In genomic region chr16:33343601-33344000, GRCm38 (mm10) we compare ENCODE assay signal across 16 mouse cellular contexts. TPM values are rescaled to one million over a fixed set of nuclear protein-coding genes. Genes with fewer than 3 reads are reported as not detected.
DNase-seq lines count a peak whose midpoint lies in the region; ATAC-seq and TF ChIP-seq lines count a peak whose summit lies in the region.
"Had no signal": no experiment of that assay in that cellular context is flagged by ENCODE, and none has a peak within 500 bp of the region (broad histone marks: within the 10 kb centered on the region; RNA-seq: fewer than 3 reads in every experiment).

No protein-coding gene starts in this region.

- peaks cover 2% of the 10 kb centered on the region for H3K27me3 ChIP-seq in CH12.LX (replicated peaks)
- H3K27me3 ChIP-seq: limb, embryonic 15.5 days; lung, embryonic 15.5 days had no signal

- TF ChIP-seq POLR2A in CH12.LX (IDR thresholded peaks at IDR 0.05; ENCODE audit: low read depth, low read length) = no peak

- peak; percentile 63 for ATAC-seq in megakaryocyte, adult 5-6 weeks (ENCODE audit: poor library complexity, severe bottlenecking)
- ATAC-seq in erythroblast, adult 5-6 weeks (replicated peaks; ENCODE audit: low FRiP score, poor library complexity, severe bottlenecking) = no peak

- no peak for TF ChIP-seq CTCF in left cerebral cortex, adult 2 months (IDR thresholded peaks at IDR 0.05)
- no peak for TF ChIP-seq CTCF in CH12.LX (conservative IDR thresholded peaks at IDR 0.05 in 1 of 2, IDR thresholded peaks at IDR 0.05 in 1 of 2; ENCODE audit: low read depth in 2 of 2, low read length in 2 of 2)

- no peak overlapping the region for H3K4me3 ChIP-seq in left cerebral cortex, adult 2 months
- H3K4me3 ChIP-seq in CH12.LX (replicated peaks in 1 of 3; ENCODE audit: low read depth in 2 of 3, low read length in 2 of 3, poor library complexity in 1 of 3) = no peak overlapping the region
- H3K4me3 ChIP-seq: heart, embryonic 10.5 days; limb, embryonic 15.5 days; lung, embryonic 15.5 days had no signal

- no peaks in the 10 kb centered on the region for H3K79me2 ChIP-seq in CH12.LX (replicated peaks; ENCODE audit: control insufficient read depth, extremely low read depth, insufficient read depth, poor library complexity, severe bottlenecking)

- intact Hi-C loops in left cerebral cortex, adult 2 months (cut with DNase I) = loop anchor here (5.0 kb wide), 1 partner anchor 39 kb away; the partner anchor contains the start of gene Zfp148
- intact Hi-C loops in left cerebral cortex, postnatal 14 days (cut with DNase I) = no loop called here

- TF ChIP-seq EP300 in CH12.LX (IDR thresholded peaks at IDR 0.05; ENCODE audit: low read length) = no peak

- in situ Hi-C loops in CH12.LX (cut with MboI; ENCODE audit: low pct_ligation_motif_present, low pct_unique_long_range_greater_than_20kb, low sequenced_read_pairs) = no loop called here

- dilution Hi-C loops in CH12.LX (cut with MboI; ENCODE audit: extremely low pct_ligation_motif_present, extremely low pct_unique_long_range_greater_than_20kb, low sequenced_read_pairs) = no loop called here

- no peak for DNase-seq in left cerebral cortex, adult 2 months (ENCODE audit: extremely low spot score in 1 of 2, low spot score in 2 of 2)
- no peak for DNase-seq in left cerebral cortex, postnatal 14 days (ENCODE audit: low spot score in 2 of 2)
- no peak for DNase-seq in CH12.LX (ENCODE audit: extremely low read depth)
- DNase-seq in thymus, postnatal 14 days = peak; percentile 67
- no peak for DNase-seq in cerebellum, adult 8-10 months
- no peak for DNase-seq in embryo, embryonic 10.5 days (ENCODE audit: low spot score)
- DNase-seq: adrenal gland, postnatal 10 days; gastrocnemius, postnatal 10 days; heart, postnatal 4 days; right cerebral cortex, postnatal 4 days had no signal

- peak overlapping the region; percentile 91 for H3K27ac ChIP-seq in left cerebral cortex, adult 2 months
- no peak overlapping the region for H3K27ac ChIP-seq in CH12.LX (ENCODE audit: insufficient read depth, low read depth)
- H3K27ac ChIP-seq: limb, embryonic 15.5 days; lung, embryonic 15.5 days; stomach, postnatal 0 days had no signal

- TF ChIP-seq RAD21 in CH12.LX (IDR thresholded peaks at IDR 0.05; ENCODE audit: low read depth, low read length) = no peak

- H3K36me3 ChIP-seq in CH12.LX (replicated peaks in 1 of 2; ENCODE audit: control insufficient read depth in 1 of 2, insufficient read depth in 1 of 2, low read length in 1 of 2) = no peaks in the 10 kb centered on the region
- H3K36me3 ChIP-seq: heart, embryonic 10.5 days; limb, embryonic 15.5 days; lung, embryonic 15.5 days had no signal

- peaks cover 10% of the 10 kb centered on the region in 2 experiments; a peak in 3 of 4 replicates for H3K4me1 ChIP-seq in CH12.LX (ENCODE audit: control insufficient read depth in 1 of 2, insufficient read depth in 2 of 2)

- peak overlapping the region; percentile 32; the same call in 1 of the 2 replicates for H3K4me2 ChIP-seq in CH12.LX (ENCODE audit: insufficient read depth, low read depth, poor library complexity, severe bottlenecking)
- H3K4me2 ChIP-seq: limb, embryonic 15.5 days; lung, embryonic 15.5 days had no signal

- no peak overlapping the region for H3K9ac ChIP-seq in CH12.LX (ENCODE audit: insufficient read depth, low read depth)
- H3K9ac ChIP-seq: limb, embryonic 15.5 days; lung, embryonic 15.5 days had no signal

- H3K9me3 ChIP-seq in CH12.LX (replicated peaks; ENCODE audit: low read length) = no peaks in the 10 kb centered on the region
- H3K9me3 ChIP-seq: heart, embryonic 10.5 days; limb, embryonic 15.5 days; lung, embryonic 15.5 days had no signal

TF ChIP-seq in CH12.LX, 34 proteins besides CTCF, POLR2A, EP300 and RAD21:
- no peak for TF ChIP-seq CHD1 (IDR thresholded peaks at IDR 0.05; ENCODE audit: low read depth, low read length)
- no peak for TF ChIP-seq GABPA (IDR thresholded peaks at IDR 0.05; ENCODE audit: insufficient replicate concordance, low read depth, low read length)
- TF ChIP-seq USF2 (conservative IDR thresholded peaks at IDR 0.05; ENCODE audit: low read depth, low read length) = peak; percentile 74
- TF ChIP-seq JUND (conservative IDR thresholded peaks at IDR 0.05; ENCODE audit: low read depth, low read length) = peak; percentile 33
- no peak for TF ChIP-seq MXI1 (IDR thresholded peaks at IDR 0.05; ENCODE audit: low read depth, low read length)
- peak; percentile 48; the same call in 1 of the 2 replicates for TF ChIP-seq JUN (IDR thresholded peaks at IDR 0.05; ENCODE audit: insufficient read depth, low read depth, low read length)
- TF ChIP-seq ZC3H11A (IDR thresholded peaks at IDR 0.05; ENCODE audit: low read depth, low read length) = no peak
- no peak for TF ChIP-seq HCFC1 (IDR thresholded peaks at IDR 0.05; ENCODE audit: low read depth, low read length)
- peak; percentile 40; the same call in 1 of the 2 replicates for TF ChIP-seq MAX (IDR thresholded peaks at IDR 0.05; ENCODE audit: low read length)
- 0 out of 2 replicates have a peak, but pooled peaks have one; percentile 18 for TF ChIP-seq BHLHE40 (IDR thresholded peaks at IDR 0.05; ENCODE audit: low read depth, low read length)
- peak; percentile 70 for TF ChIP-seq USF1 (IDR thresholded peaks at IDR 0.05; ENCODE audit: low read depth, low read length)

RNA-seq across cellular contexts. Expression of gene Zfp148, which starts 37.0 kb away (rescaled TPM):
- total RNA-seq in left cerebral cortex, adult 2 months (2021) = 100 to 1,000 TPM; 171 to 179 TPM
- 100 to 1,000 TPM; 101 to 109 TPM for total RNA-seq in left cerebral cortex, postnatal 14 days (2021)
- total RNA-seq in CH12.LX (2012; rRNA removed) (19.5 and 23.2 TPM in 2 replicates), CH12.LX (2014; rRNA removed) (28.6 and 30.4 TPM in 2 replicates)
- 36.6 and 39.9 TPM in 2 replicates for polyA plus RNA-seq in CH12.LX (2012; ENCODE audit: insufficient read length, low read depth)
- total RNA-seq in megakaryocyte, adult 5-6 weeks (2015) = 53.3 TPM in 2 replicates
- 24.4 and 24.9 TPM in 2 replicates for total RNA-seq in megakaryocyte, adult 5-6 weeks (2017)
- total RNA-seq in erythroblast, adult 5-6 weeks (2015; ENCODE audit: low replicate concordance) = 11.5 and 15.7 TPM in 2 replicates
- 5.8 and 7.2 TPM in 2 replicates for total RNA-seq in erythroblast, adult 5-6 weeks (2017; ENCODE audit: low replicate concordance)
